Mouse (Mus musculus) lung, adult 2 months (tissue): ENCODE measurements around the gene Hagh.

Experiments
- CTCF ChIP-seq: fragments of 200-500 bp; IDR thresholded peaks from 2 replicates; pipeline ENCODE4 v1.5.1; 2011; ENCODE audit warnings: mild to moderate bottlenecking, low read length, control low read depth; ENCODE audit not compliant: insufficient read depth
- POLR2A ChIP-seq: fragments of 200-500 bp; IDR thresholded peaks from 2 replicates; pipeline ENCODE4 v1.6.1; 2011; ENCODE audit warnings: low read depth, mild to moderate bottlenecking, control low read depth, low read length, borderline replicate concordance; ENCODE audit errors: extremely low read depth

DNA sequence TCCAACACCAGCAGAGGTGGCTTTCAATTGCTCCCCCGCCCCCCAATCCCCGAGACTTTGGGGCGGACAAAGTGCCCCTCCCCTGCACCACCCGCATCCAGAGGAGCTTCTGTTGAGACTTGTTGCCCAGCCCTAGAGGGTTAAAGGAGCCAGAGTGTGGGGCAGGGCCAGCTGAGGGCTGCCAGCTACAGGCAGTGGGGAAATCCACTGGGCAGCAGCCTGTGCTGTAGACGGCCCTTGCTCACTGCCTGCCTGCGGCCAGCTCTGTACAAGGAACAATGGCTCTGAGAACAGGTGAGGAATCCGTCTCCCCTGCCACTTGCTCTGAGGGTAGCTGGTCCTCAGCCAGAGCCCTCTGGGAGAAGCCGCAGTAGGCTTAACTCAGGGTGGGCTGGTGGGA lies 38.6 kb downstream of the Hagh start:
- TF ChIP-seq CTCF (no peak), POLR2A (no peak)
